20 mouse cellular contexts compared by ENCODE assay signal in genomic region chr10:107872109-107872508, GRCm38 (mm10). TPM values are rescaled to one million over a fixed set of nuclear protein-coding genes. Genes with fewer than 3 reads are reported as not detected.
"Had no signal": no experiment of that assay in that cellular context is flagged by ENCODE, and none has a peak within 500 bp of the region (broad histone marks: within the 10 kb centered on the region; RNA-seq: fewer than 3 reads in every experiment).

No protein-coding gene starts in this region.

- H3K4me3 ChIP-seq: kidney, embryonic 15.5 days; limb, embryonic 12.5 days; limb, embryonic 15.5 days; liver, embryonic 13.5 days; lung, embryonic 15.5 days; midbrain, embryonic 12.5 days; midbrain, embryonic 15.5 days; neural tube, embryonic 13.5 days had no signal

- H3K4me2 ChIP-seq: kidney, embryonic 15.5 days; limb, embryonic 12.5 days; limb, embryonic 15.5 days; liver, embryonic 13.5 days; lung, embryonic 15.5 days; midbrain, embryonic 12.5 days; midbrain, embryonic 15.5 days; neural tube, embryonic 13.5 days had no signal

- DNase-seq: kidney, adult 11 months; kidney, adult 8-10 months; kidney, postnatal 10 days; kidney, postnatal 36 days; layer of hippocampus, postnatal 36 days; left cerebral cortex, postnatal 4 days; liver, embryonic 13.5 days; lung, adult 18-20 months; lung, postnatal 10 days; lung, postnatal 36 days; retina, postnatal 1 day had no signal

- ATAC-seq: midbrain, embryonic 15.5 days had no signal

- H3K36me3 ChIP-seq: kidney, embryonic 15.5 days; limb, embryonic 12.5 days; limb, embryonic 15.5 days; liver, embryonic 13.5 days; lung, embryonic 15.5 days; midbrain, embryonic 12.5 days; midbrain, embryonic 15.5 days; neural tube, embryonic 13.5 days had no signal

- H3K9me3 ChIP-seq: kidney, embryonic 15.5 days; limb, embryonic 12.5 days; limb, embryonic 15.5 days; liver, embryonic 13.5 days; lung, embryonic 15.5 days; midbrain, embryonic 12.5 days; midbrain, embryonic 15.5 days; neural tube, embryonic 13.5 days had no signal

- H3K27ac ChIP-seq: kidney, embryonic 15.5 days; limb, embryonic 12.5 days; limb, embryonic 15.5 days; liver, embryonic 13.5 days; lung, embryonic 15.5 days; midbrain, embryonic 12.5 days; midbrain, embryonic 15.5 days; neural tube, embryonic 13.5 days had no signal

- H3K27me3 ChIP-seq: kidney, embryonic 15.5 days; limb, embryonic 12.5 days; limb, embryonic 15.5 days; liver, embryonic 13.5 days; lung, embryonic 15.5 days; midbrain, embryonic 12.5 days; midbrain, embryonic 15.5 days; neural tube, embryonic 13.5 days had no signal

- H3K4me1 ChIP-seq: limb, embryonic 12.5 days; limb, embryonic 15.5 days; liver, embryonic 13.5 days; midbrain, embryonic 12.5 days; midbrain, embryonic 15.5 days; neural tube, embryonic 13.5 days had no signal

- H3K9ac ChIP-seq: kidney, embryonic 15.5 days; limb, embryonic 12.5 days; limb, embryonic 15.5 days; liver, embryonic 13.5 days; lung, embryonic 15.5 days; midbrain, embryonic 12.5 days; midbrain, embryonic 15.5 days; neural tube, embryonic 13.5 days had no signal

RNA-seq across cellular contexts. Expression of gene Otogl, which starts 39.8 kb away (rescaled TPM):
- total RNA-seq: neutrophil, adult 5-6 weeks had no signal
- polyA plus RNA-seq: midbrain, embryonic 12.5 days; midbrain, embryonic 15.5 days; neural tube, embryonic 13.5 days; spleen, adult 2 months had no signal
